Mouse (Mus musculus) MEL (cell line): ENCODE results near the gene Abtb1. TPM values are rescaled to one million over a fixed set of nuclear protein-coding genes. Genes with fewer than 3 reads are reported as not detected.

Source experiments
- DNase-seq: peaks from one replicate; pipeline ENCODE4 v3.0.0; 2011; ENCODE audit warnings: low read depth, low spot score
- H3K27ac ChIP-seq: 2 replicates; pipeline ENCODE4 v1.5.1; 2012; ENCODE audit warnings: low read depth, mild to moderate bottlenecking, control low read depth, low read length, moderate library complexity; ENCODE audit not compliant: control insufficient read depth
- H3K27me3 ChIP-seq, 2 experiments: fragments of 150-350 bp in 1 of 2; sonication (generic) in 1 of 2; 2 replicates each; pipeline ENCODE4 v1.6.1; 2012; ENCODE audit warnings: low read length in 2 of 2, mild to moderate bottlenecking in 2 of 2, improper control_type of control experiment in 1 of 2, moderate library complexity in 1 of 2; ENCODE audit not compliant: insufficient read depth in 2 of 2, control insufficient read depth in 1 of 2
- H3K36me3 ChIP-seq, 2 experiments: 2 replicates each; pipeline ENCODE4 v1.6.1; 2012 to 2014; ENCODE audit warnings: low read length in 2 of 2, improper control_type of control experiment in 1 of 2, inconsistent platforms in 1 of 2, mild to moderate bottlenecking in 1 of 2; ENCODE audit not compliant: insufficient read depth in 2 of 2, control insufficient read depth in 1 of 2
- H3K4me1 ChIP-seq, 2 experiments: fragments of 150-350 bp in 1 of 2; sonication (generic) in 1 of 2; 2 replicates each; pipeline ENCODE4 v1.6.1; 2012; ENCODE audit warnings: low read length in 2 of 2, improper control_type of control experiment in 1 of 2, mild to moderate bottlenecking in 1 of 2; ENCODE audit not compliant: insufficient read depth in 2 of 2, control insufficient read depth in 1 of 2
- H3K4me3 ChIP-seq, 2 experiments: fragments of 150-350 bp in 1 of 2; sonication (generic) in 1 of 2; 2 replicates each; pipeline ENCODE4 v1.5.1; 2012; ENCODE audit warnings: low read depth in 2 of 2, low read length in 2 of 2, mild to moderate bottlenecking in 2 of 2, moderate library complexity in 2 of 2, control low read depth in 1 of 2, improper control_type of control experiment in 1 of 2; ENCODE audit not compliant: control insufficient read depth in 1 of 2, insufficient read depth in 1 of 2
- H3K79me2 ChIP-seq: 2 replicates; pipeline ENCODE4 v1.6.1; 2012; ENCODE audit warnings: mild to moderate bottlenecking, low read length, moderate library complexity; ENCODE audit not compliant: control insufficient read depth, poor library complexity, insufficient read depth
- H3K9ac ChIP-seq: 2 replicates; pipeline ENCODE4 v1.6.1; 2012; ENCODE audit warnings: low read depth, mild to moderate bottlenecking, control low read depth, low read length, moderate library complexity; ENCODE audit not compliant: control insufficient read depth, poor library complexity, severe bottlenecking
- H3K9me3 ChIP-seq: fragments of 150-350 bp; sonication (generic); replicated peaks from 2 replicates; pipeline ENCODE4 v1.6.1; 2012; ENCODE audit warnings: mild to moderate bottlenecking, low read length, improper control_type of control experiment, moderate library complexity; ENCODE audit not compliant: insufficient read depth
- BHLHE40 ChIP-seq: IDR thresholded peaks from 2 replicates; pipeline ENCODE4 v1.6.1; 2012; ENCODE audit warnings: low read depth, mild to moderate bottlenecking, inconsistent platforms, low read length, improper control_type of control experiment, borderline replicate concordance
- CTCF ChIP-seq, 3 experiments: IDR thresholded peaks in 2 of 3; conservative IDR thresholded peaks in 1 of 3; 2 replicates each; pipeline ENCODE4 v1.5.1; 2011 to 2012; ENCODE audit warnings: low read length in 3 of 3, low read depth in 2 of 3, mild to moderate bottlenecking in 2 of 3, improper control_type of control experiment in 1 of 3, inconsistent platforms in 1 of 3, mixed read lengths in 1 of 3, moderate library complexity in 1 of 3; ENCODE audit not compliant: control insufficient read depth in 1 of 3, insufficient read depth in 1 of 3, poor library complexity in 1 of 3, severe bottlenecking in 1 of 3
- ELF1 ChIP-seq: IDR thresholded peaks from 2 replicates; pipeline ENCODE4 v1.6.1; 2014; ENCODE audit warnings: low read depth, mild to moderate bottlenecking, inconsistent platforms, low read length, improper control_type of control experiment, moderate library complexity
- EP300 ChIP-seq, 2 experiments: IDR thresholded peaks; 2 replicates each; pipeline ENCODE4 v1.6.1; 2011; ENCODE audit warnings: improper control_type of control experiment in 2 of 2, low read length in 2 of 2, low read depth in 1 of 2, mild to moderate bottlenecking in 1 of 2
- GABPA ChIP-seq: IDR thresholded peaks from 2 replicates; pipeline ENCODE4 v1.6.1; 2012; ENCODE audit warnings: low read depth, mild to moderate bottlenecking, inconsistent platforms, low read length, improper control_type of control experiment, moderate library complexity
- GATA1 ChIP-seq: IDR thresholded peaks from 2 replicates; pipeline ENCODE4 v1.6.1; 2011; ENCODE audit warnings: low read depth, low read length, improper control_type of control experiment
- HCFC1 ChIP-seq: IDR thresholded peaks from 2 replicates; pipeline ENCODE4 v1.6.1; 2012; ENCODE audit warnings: low read depth, mild to moderate bottlenecking, inconsistent platforms, low read length, improper control_type of control experiment, moderate library complexity
- MAZ ChIP-seq: IDR thresholded peaks from 2 replicates; pipeline ENCODE4 v1.6.1; 2012; ENCODE audit warnings: low read depth, mild to moderate bottlenecking, inconsistent platforms, low read length, improper control_type of control experiment
- MEF2A ChIP-seq: IDR thresholded peaks from 2 replicates; pipeline ENCODE4 v1.6.1; 2014; ENCODE audit warnings: low read depth, mild to moderate bottlenecking, inconsistent platforms, low read length, improper control_type of control experiment; ENCODE audit not compliant: poor library complexity, insufficient replicate concordance, severe bottlenecking; ENCODE audit errors: extremely low read depth
- MXI1 ChIP-seq: IDR thresholded peaks from 2 replicates; pipeline ENCODE4 v1.6.1; 2011; ENCODE audit warnings: mild to moderate bottlenecking, low read depth, low read length, improper control_type of control experiment
- MYB ChIP-seq: IDR thresholded peaks from 2 replicates; pipeline ENCODE4 v1.6.1; 2011; ENCODE audit warnings: mild to moderate bottlenecking, low read depth, low read length, improper control_type of control experiment
- NELFE ChIP-seq: IDR thresholded peaks from 2 replicates; pipeline ENCODE4 v1.6.1; 2011; ENCODE audit warnings: low read depth, low read length, improper control_type of control experiment
- RAD21 ChIP-seq: IDR thresholded peaks from 2 replicates; pipeline ENCODE4 v1.6.1; 2011; ENCODE audit warnings: mild to moderate bottlenecking, low read depth, low read length, improper control_type of control experiment
- RCOR1 ChIP-seq: IDR thresholded peaks from 2 replicates; pipeline ENCODE4 v1.6.1; 2012; ENCODE audit warnings: low read depth, mild to moderate bottlenecking, inconsistent platforms, low read length, improper control_type of control experiment
- SMC3 ChIP-seq: IDR thresholded peaks from 2 replicates; pipeline ENCODE4 v1.6.1; 2011; ENCODE audit warnings: low read depth, low read length, improper control_type of control experiment
- TAL1 ChIP-seq: IDR thresholded peaks from 2 replicates; pipeline ENCODE4 v1.6.1; 2012; ENCODE audit warnings: mild to moderate bottlenecking, inconsistent platforms, low read length, moderate library complexity, mixed read lengths
- TBP ChIP-seq: IDR thresholded peaks from 2 replicates; pipeline ENCODE4 v1.8.0; 2011; ENCODE audit warnings: low read depth, low read length, improper control_type of control experiment
- TCF12 ChIP-seq: IDR thresholded peaks from 2 replicates; pipeline ENCODE4 v1.6.1; 2014; ENCODE audit warnings: low read depth, mild to moderate bottlenecking, inconsistent platforms, low read length, improper control_type of control experiment, moderate library complexity
- UBTF ChIP-seq: IDR thresholded peaks from 2 replicates; pipeline ENCODE4 v1.6.1; 2012; ENCODE audit warnings: low read depth, mild to moderate bottlenecking, inconsistent platforms, low read length, improper control_type of control experiment, moderate library complexity, borderline replicate concordance; ENCODE audit not compliant: insufficient read depth
- USF1 ChIP-seq: IDR thresholded peaks from 2 replicates; pipeline ENCODE4 v1.6.1; 2014; ENCODE audit warnings: low read depth, mild to moderate bottlenecking, inconsistent platforms, low read length, improper control_type of control experiment, moderate library complexity
- ZC3H11A ChIP-seq: IDR thresholded peaks from 2 replicates; pipeline ENCODE4 v1.6.1; 2012; ENCODE audit warnings: low read depth, mild to moderate bottlenecking, inconsistent platforms, low read length, improper control_type of control experiment
- ZKSCAN1 ChIP-seq: IDR thresholded peaks from 2 replicates; pipeline ENCODE4 v1.6.1; 2012; ENCODE audit warnings: low read depth, mild to moderate bottlenecking, inconsistent platforms, low read length, improper control_type of control experiment, moderate library complexity
- polyA plus RNA-seq, 2 experiments: library from polyadenylated mRNA; stranded (reverse) in 1 of 2; unstranded in 1 of 2; fragments of >175 nt in 1 of 2; fragments of >200 nt in 1 of 2; gene quantifications; 2 replicates each; pipeline versions ENCODE4 v1.2.1 to v1.2.4; 2012; ENCODE audit warnings: low replicate concordance in 2 of 2, low read depth in 1 of 2; ENCODE audit not compliant: insufficient read length in 2 of 2, insufficient read depth in 1 of 2, missing spikeins in 1 of 2
- total RNA-seq: library from RNA; depleted of rRNA; stranded (reverse); fragments of 300-350 nt; gene quantifications from 2 replicates; pipeline ENCODE4 v1.2.3, GENCODE M21; 2012

The Abtb1 gene
- total and polyA plus RNA-seq, 3 experiments: 7.4 to 16.9 TPM; not detected in 1

- TF ChIP-seq CTCF (IDR thresholded peaks at IDR 0.05 in 2 of 3, conservative IDR thresholded peaks at IDR 0.05 in 1 of 3; ENCODE audit: control insufficient read depth in 1 of 3, insufficient read depth in 1 of 3, low read depth in 2 of 3, low read length in 3 of 3, poor library complexity in 1 of 3, severe bottlenecking in 1 of 3) (peak in 1 of 3 experiments; percentile 6; a peak in 1 of 6 replicates), MEF2A (no peak)
- Histone ChIP-seq H3K27ac (no peak overlapping the region), H3K27me3 (peaks cover 12 to 18% of the 10 kb centered on the region in 2 experiments), H3K9me3 (no peaks in the 10 kb centered on the region), H3K9ac (no peak overlapping the region), H3K4me1 (no peaks in the 10 kb centered on the region), H3K4me3 (no peak overlapping the region), H3K79me2 (no peaks in the 10 kb centered on the region), H3K36me3 (no peaks in the 10 kb centered on the region)
- DNase-seq: no peak
Measured at GRCm38 (mm10) chr6:88850034-88850433, 8.2 kb upstream of the Abtb1 start.

- Histone ChIP-seq H3K36me3 (no peaks in the 10 kb centered on the region), H3K4me3 (no peak overlapping the region), H3K9ac (no peak overlapping the region)
- TF ChIP-seq CTCF (IDR thresholded peaks at IDR 0.05 in 2 of 3, conservative IDR thresholded peaks at IDR 0.05 in 1 of 3; ENCODE audit: control insufficient read depth in 1 of 3, insufficient read depth in 1 of 3, low read depth in 2 of 3, low read length in 3 of 3, poor library complexity in 1 of 3, severe bottlenecking in 1 of 3) (peak; percentile 57 to 87 (median 60)), ZC3H11A (peak; percentile 24; the same call in 1 of the 2 replicates), RAD21 (peak; percentile 45), MAZ (0 out of 2 replicates have a peak, but pooled peaks have one; percentile 20), BHLHE40 (no peak), SMC3 (peak; percentile 61), RCOR1 (no peak)
- TF ChIP-seq, all 39 proteins: peak for 5
- H3K27ac ChIP-seq: no peak overlapping the region
- no peaks in the 10 kb centered on the region for H3K9me3 ChIP-seq
- H3K4me1 ChIP-seq: no peaks in the 10 kb centered on the region
- H3K27me3 ChIP-seq: peaks cover 11 to 12% of the 10 kb centered on the region in 2 experiments
- peak; percentile 31 for DNase-seq
- H3K79me2 ChIP-seq: no peaks in the 10 kb centered on the region
Measured at GRCm38 (mm10) chr6:88849270-88849669, 7.5 kb upstream of the Abtb1 start.

GRCm38 (mm10) chr6:88847571-88847970 lies 5.8 kb upstream of the Abtb1 start:
- Histone ChIP-seq H3K9me3 (no peaks in the 10 kb centered on the region), H3K36me3 (no peaks in the 10 kb centered on the region), H3K4me1 (peaks cover 0 to 2% of the 10 kb centered on the region in 2 experiments; a peak in 2 of 4 replicates), H3K9ac (no peak overlapping the region), H3K27ac (no peak overlapping the region), H3K4me3 (no peak overlapping the region), H3K27me3 (peaks cover 7 to 8% of the 10 kb centered on the region in 2 experiments), H3K79me2 (no peaks in the 10 kb centered on the region)
- TF ChIP-seq ELF1: no peak
- TF ChIP-seq BHLHE40: no peak
- no peak for TF ChIP-seq TBP
- no peak for TF ChIP-seq GATA1
- TF ChIP-seq UBTF: no peak
- TF ChIP-seq RCOR1: no peak
- TF ChIP-seq ZC3H11A: no peak
- TF ChIP-seq USF1: no peak
- TF ChIP-seq MAZ: no peak
- no peak for TF ChIP-seq EP300 (IDR thresholded peaks at IDR 0.05; ENCODE audit: low read depth in 1 of 2, low read length in 2 of 2)
- TF ChIP-seq TCF12: no peak
- TF ChIP-seq TAL1: no peak
- TF ChIP-seq HCFC1: no peak
- no peak for TF ChIP-seq GABPA
- TF ChIP-seq MYB: no peak
- TF ChIP-seq ZKSCAN1: no peak
- TF ChIP-seq NELFE: no peak
- TF ChIP-seq MXI1: no peak
- TF ChIP-seq MEF2A: no peak
- DNase-seq: no peak
